Mouse (Mus musculus): Measurements from ENCODE around the gene Pole.

Pole gene

GRCm38 (mm10) chr5:110345553-110345952, 59.4 kb downstream of the Pole start:
- DNase-seq, result no peak

- no peak for DNase-seq
Observed at GRCm38 (mm10) chr5:110347006-110347405, 60.9 kb downstream of the Pole start.

GRCm38 (mm10) chr5:110354716-110355115, 68.6 kb downstream of the Pole start:
- DNase-seq, result peak; percentile 33 to 34

GRCm38 (mm10) chr5:110357531-110358179, 71.5 kb downstream of the Pole start:
- peak; percentile 60 to 71 for DNase-seq

- no peak for DNase-seq
Observed at GRCm38 (mm10) chr5:110361465-110361864, 75.4 kb downstream of the Pole start.

- no peak for DNase-seq
Observed at GRCm38 (mm10) chr5:110362813-110363178, 76.7 kb downstream of the Pole start.

GRCm38 (mm10) chr5:110363179-110363821, 77.2 kb downstream of the Pole start:
- DNase-seq, result peak; percentile 68 to 75

GRCm38 (mm10) chr5:110363822-110364545, 77.9 kb downstream of the Pole start:
- DNase-seq, result no peak

- peak; percentile 63 to 71 for DNase-seq
Observed at GRCm38 (mm10) chr5:110376802-110377433, 90.8 kb downstream of the Pole start.

GRCm38 (mm10) chr5:110378181-110378583, 92.1 kb downstream of the Pole start:
- no peak for DNase-seq

GRCm38 (mm10) chr5:110379086-110379485, 93.0 kb downstream of the Pole start:
- no peak for DNase-seq

- DNase-seq, result no peak
Observed at GRCm38 (mm10) chr5:110379823-110380222, 93.7 kb downstream of the Pole start.

GRCm38 (mm10) chr5:110384491-110384890, 98.4 kb downstream of the Pole start:
- DNase-seq, result no peak

GRCm38 (mm10) chr5:110385263-110385662, 99.2 kb downstream of the Pole start:
- no peak for DNase-seq

GRCm38 (mm10) chr5:110386371-110387330, 100.5 kb downstream of the Pole start:
- peak; percentile 24 to 39 for DNase-seq

All from thymus, postnatal 36 days (tissue).